Mouse (Mus musculus) lung, adult 2 months (tissue): Measurements from ENCODE around the gene Tlcd1.

Experiments
- CTCF ChIP-seq: fragments of 200-500 bp; IDR thresholded peaks from 2 replicates; pipeline ENCODE4 v1.5.1; 2011; ENCODE audit warnings: mild to moderate bottlenecking, low read length, control low read depth; ENCODE audit not compliant: insufficient read depth
- POLR2A ChIP-seq: fragments of 200-500 bp; IDR thresholded peaks from 2 replicates; pipeline ENCODE4 v1.6.1; 2011; ENCODE audit warnings: low read depth, mild to moderate bottlenecking, control low read depth, low read length, borderline replicate concordance; ENCODE audit errors: extremely low read depth

GRCm38 (mm10) chr11:78163045-78163444, 13.5 kb upstream of the Tlcd1 start:
- TF ChIP-seq POLR2A (no peak), CTCF (no peak)
